Mouse (Mus musculus): ENCODE data around the gene Paox. TPM values are rescaled to one million over a fixed set of nuclear protein-coding genes. Genes with fewer than 3 reads are reported as not detected.

Gene Paox
- polyA plus RNA-seq, 1 experiment, result 2.9 TPM

GRCm38 (mm10) chr7:140092924-140093528, 22.6 kb upstream of the Paox start, which contains the start of gene Prap1:
TSS of gene Prap1 (plus strand) at chr7:140093395.
- H3K27me3 ChIP-seq (replicated peaks), result peaks cover 30% of the 10 kb centered on the region
- H3K4me3 ChIP-seq (replicated peaks), result no peak within 1 kb of the TSS
- H3K9me3 ChIP-seq, result peaks cover 7% of the 10 kb centered on the region
- TF ChIP-seq FLI1 (IDR thresholded peaks at IDR 0.05; ENCODE audit: low read length) (no peak), GATA1 (IDR thresholded peaks at IDR 0.05; ENCODE audit: borderline replicate concordance, low read length) (no peak)
- H3K4me1 ChIP-seq, result peaks cover 25% of the 10 kb centered on the region
- no peaks in the 10 kb centered on the region for H3K36me3 ChIP-seq (replicated peaks; ENCODE audit: low read length)

DNA sequence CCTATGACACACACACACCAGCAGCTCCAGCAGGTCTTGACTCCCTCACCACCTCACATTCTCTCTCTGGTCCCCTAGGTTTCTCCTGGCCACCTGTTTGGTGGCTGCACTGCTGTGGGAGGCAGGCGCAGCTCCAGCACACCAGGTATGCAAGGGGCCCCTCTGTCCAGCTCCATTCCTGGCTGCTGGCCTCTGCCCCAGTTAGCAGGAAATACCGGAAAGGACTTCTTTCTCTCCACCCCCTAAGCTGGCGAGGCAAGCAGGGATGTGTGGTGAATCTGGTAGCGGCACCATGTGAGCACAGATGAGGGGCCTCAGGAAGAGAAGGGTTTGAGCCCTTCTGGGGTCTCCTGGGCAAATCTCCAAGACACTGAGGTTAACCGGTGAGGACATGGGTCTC, 20.6 kb upstream of the Paox start:
- no peak; the same call in 1 of the 2 replicates for TF ChIP-seq FLI1 (IDR thresholded peaks at IDR 0.05; ENCODE audit: low read length)
- no peak for TF ChIP-seq GATA1 (IDR thresholded peaks at IDR 0.05; ENCODE audit: borderline replicate concordance, low read length)
- no peak overlapping the region for H3K4me3 ChIP-seq (replicated peaks)
- peaks cover 27% of the 10 kb centered on the region for H3K27me3 ChIP-seq (replicated peaks)
- H3K36me3 ChIP-seq (replicated peaks; ENCODE audit: low read length), result peaks cover 7% of the 10 kb centered on the region
- H3K9me3 ChIP-seq, result peaks cover 7% of the 10 kb centered on the region
- peaks cover 41% of the 10 kb centered on the region for H3K4me1 ChIP-seq

GRCm38 (mm10) chr7:140095556-140095955, 20.0 kb upstream of the Paox start:
- peaks cover 7% of the 10 kb centered on the region for H3K9me3 ChIP-seq
- peaks cover 41% of the 10 kb centered on the region for H3K4me1 ChIP-seq
- peaks cover 7% of the 10 kb centered on the region for H3K36me3 ChIP-seq (replicated peaks; ENCODE audit: low read length)
- TF ChIP-seq FLI1 (IDR thresholded peaks at IDR 0.05; ENCODE audit: low read length) (no peak), GATA1 (IDR thresholded peaks at IDR 0.05; ENCODE audit: borderline replicate concordance, low read length) (no peak)
- peaks cover 25% of the 10 kb centered on the region for H3K27me3 ChIP-seq (replicated peaks)
- no peak overlapping the region for H3K4me3 ChIP-seq (replicated peaks)

DNA sequence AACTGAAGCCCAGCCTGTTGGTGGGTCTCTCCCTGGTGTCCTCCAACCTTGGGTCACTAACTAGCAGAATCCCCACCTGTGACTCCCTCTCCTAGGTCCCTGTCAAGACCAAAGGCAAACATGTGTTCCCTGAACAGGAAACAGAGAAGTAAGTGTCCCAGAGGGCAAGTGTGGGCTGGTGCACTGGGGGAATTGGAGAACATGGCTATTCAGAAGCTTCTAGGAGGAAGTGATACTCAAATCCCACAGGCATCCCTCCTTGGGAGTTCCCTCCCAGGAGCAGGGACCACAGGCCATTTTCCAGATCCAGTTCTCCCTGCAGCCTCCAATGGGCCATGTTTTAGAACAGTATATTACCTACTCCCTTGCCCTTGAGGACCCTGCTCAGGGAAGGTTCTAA, 19.5 kb upstream of the Paox start:
- Histone ChIP-seq H3K27me3 (replicated peaks) (peaks cover 25% of the 10 kb centered on the region), H3K36me3 (replicated peaks; ENCODE audit: low read length) (peaks cover 11% of the 10 kb centered on the region), H3K4me1 (peaks cover 43% of the 10 kb centered on the region), H3K9me3 (peaks cover 7% of the 10 kb centered on the region), H3K4me3 (replicated peaks) (no peak overlapping the region)
- TF ChIP-seq GATA1 (IDR thresholded peaks at IDR 0.05; ENCODE audit: borderline replicate concordance, low read length), result no peak
- TF ChIP-seq FLI1 (IDR thresholded peaks at IDR 0.05; ENCODE audit: low read length), result no peak

DNA sequence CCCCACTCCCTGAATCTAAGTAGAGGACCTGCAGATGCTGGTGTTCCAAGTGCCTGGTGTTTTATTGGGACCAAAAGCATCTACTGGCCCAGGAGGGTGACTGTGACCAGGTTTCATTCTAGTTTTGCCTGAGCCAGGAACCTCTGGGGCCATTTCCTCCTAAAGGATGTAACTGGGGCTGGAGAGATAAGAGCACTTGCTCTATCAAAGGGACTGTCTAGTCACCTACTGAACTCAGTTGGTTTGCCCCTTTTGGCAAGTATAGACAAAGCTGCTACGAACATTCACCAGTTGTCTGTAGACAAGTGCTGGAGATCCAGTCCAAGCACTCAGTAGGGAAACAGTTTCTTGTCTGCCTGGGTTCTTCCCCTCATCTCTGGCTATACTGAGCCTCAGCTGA, 17.1 kb upstream of the Paox start:
- TF ChIP-seq GATA1 (IDR thresholded peaks at IDR 0.05; ENCODE audit: borderline replicate concordance, low read length) (no peak), FLI1 (IDR thresholded peaks at IDR 0.05; ENCODE audit: low read length) (no peak)
- Histone ChIP-seq H3K4me1 (peaks cover 65% of the 10 kb centered on the region), H3K36me3 (replicated peaks; ENCODE audit: low read length) (peaks cover 12% of the 10 kb centered on the region), H3K9me3 (no peaks in the 10 kb centered on the region), H3K4me3 (replicated peaks) (peak overlapping the region; percentile 38), H3K27me3 (replicated peaks) (peaks cover 23% of the 10 kb centered on the region)

- Histone ChIP-seq H3K9me3 (no peaks in the 10 kb centered on the region), H3K4me1 (peaks cover 58% of the 10 kb centered on the region), H3K27me3 (replicated peaks) (peaks cover 6% of the 10 kb centered on the region), H3K4me3 (replicated peaks) (peak overlapping the region; percentile 12), H3K36me3 (replicated peaks; ENCODE audit: low read length) (peaks cover 33% of the 10 kb centered on the region)
- TF ChIP-seq FLI1 (IDR thresholded peaks at IDR 0.05; ENCODE audit: low read length) (no peak), GATA1 (IDR thresholded peaks at IDR 0.05; ENCODE audit: borderline replicate concordance, low read length) (no peak)
Observed at GRCm38 (mm10) chr7:140101498-140101897, 14.1 kb upstream of the Paox start.

DNA sequence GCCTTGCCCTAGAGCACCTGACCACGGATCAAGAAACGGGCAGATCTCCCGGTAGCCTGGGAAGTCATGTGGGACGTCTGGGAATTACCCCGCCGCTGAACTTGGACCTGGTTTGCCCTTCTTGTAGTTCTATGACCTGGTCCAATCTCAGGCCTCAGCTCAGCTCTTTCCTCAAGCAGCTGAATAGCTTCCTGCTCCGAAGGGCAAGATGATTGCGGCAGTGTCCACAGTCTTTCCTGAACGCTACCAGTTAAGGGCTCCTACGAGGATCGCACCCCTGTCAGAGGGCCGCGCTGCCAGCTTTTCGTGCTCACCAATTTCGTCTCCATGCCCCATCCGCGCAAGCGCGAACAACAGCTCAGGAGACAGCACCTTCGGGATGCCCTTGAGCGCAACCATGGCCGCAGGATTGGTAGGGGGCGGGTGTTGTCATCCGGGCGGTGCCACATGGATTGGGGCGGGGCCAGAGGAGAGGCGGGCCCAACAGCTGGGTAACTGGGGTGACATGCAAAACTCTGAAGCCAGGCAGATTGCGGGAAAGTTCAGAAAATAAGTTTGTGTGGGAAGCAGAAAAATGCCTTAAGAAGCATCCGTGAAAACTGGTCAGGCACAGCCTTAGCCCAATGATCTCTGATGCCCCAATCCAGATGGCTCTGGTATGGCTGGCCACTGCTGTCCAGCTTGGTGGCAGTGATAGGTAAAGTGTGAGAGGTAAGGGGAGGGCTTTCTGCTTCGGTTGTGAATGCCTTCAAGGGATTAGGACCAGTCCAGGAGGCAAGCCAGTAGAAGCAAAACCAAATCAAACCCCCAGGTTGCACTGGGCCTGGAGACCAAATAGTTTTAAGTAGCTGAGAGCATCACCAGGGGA, 13.4 kb upstream of the Paox start, which contains the start of gene Fuom:
TSS of gene Fuom (minus strand) at position 449 of the 868 bp plus-strand sequence.
- TF ChIP-seq FLI1 (IDR thresholded peaks at IDR 0.05; ENCODE audit: low read length) (no peak), GATA1 (IDR thresholded peaks at IDR 0.05; ENCODE audit: borderline replicate concordance, low read length) (no peak)
- H3K27me3 ChIP-seq (replicated peaks), result peaks cover 3% of the 10 kb centered on the region

GRCm38 (mm10) chr7:140104009-140104408, 11.6 kb upstream of the Paox start:
- H3K4me3 ChIP-seq (replicated peaks), result no peak overlapping the region
- no peaks in the 10 kb centered on the region for H3K9me3 ChIP-seq
- H3K4me1 ChIP-seq, result peaks cover 36% of the 10 kb centered on the region
- no peak for TF ChIP-seq FLI1 (IDR thresholded peaks at IDR 0.05; ENCODE audit: low read length)
- no peak for TF ChIP-seq GATA1 (IDR thresholded peaks at IDR 0.05; ENCODE audit: borderline replicate concordance, low read length)
- peaks cover 57% of the 10 kb centered on the region for H3K36me3 ChIP-seq (replicated peaks; ENCODE audit: low read length)
- no peaks in the 10 kb centered on the region for H3K27me3 ChIP-seq (replicated peaks)

More for the DNA sequence above, 13.4 kb upstream of the Paox start, which contains the start of gene Fuom:
- Histone ChIP-seq H3K36me3 (replicated peaks; ENCODE audit: low read length) (peaks cover 39% of the 10 kb centered on the region), H3K4me1 (peaks cover 54% of the 10 kb centered on the region), H3K9me3 (no peaks in the 10 kb centered on the region), H3K4me3 (replicated peaks) (peak within 1 kb of the TSS; percentile 91)

DNA sequence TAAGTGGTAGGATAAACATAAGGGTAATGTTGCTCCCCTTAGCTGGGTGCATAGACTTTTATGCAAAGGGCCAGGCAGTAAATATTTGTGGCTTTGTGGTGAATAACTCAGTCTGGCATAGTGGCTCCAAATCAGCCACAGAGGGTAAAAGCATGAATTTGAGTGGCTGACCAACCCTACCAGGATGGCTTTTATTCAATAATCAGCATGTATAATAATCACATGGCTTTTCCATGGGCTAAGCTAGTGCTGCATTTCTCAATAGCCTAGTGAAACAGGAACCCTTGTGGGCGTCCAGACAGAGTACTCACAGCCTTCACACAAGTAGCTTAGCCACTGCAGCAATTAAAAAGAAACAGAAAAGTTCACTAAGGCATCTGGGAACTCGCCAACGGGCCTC, 3.7 kb upstream of the Paox start:
- TF ChIP-seq GATA1 (IDR thresholded peaks at IDR 0.05; ENCODE audit: borderline replicate concordance, low read length) (no peak), FLI1 (IDR thresholded peaks at IDR 0.05; ENCODE audit: low read length) (no peak)
- Histone ChIP-seq H3K27me3 (replicated peaks) (no peaks in the 10 kb centered on the region), H3K36me3 (replicated peaks; ENCODE audit: low read length) (peaks cover 60% of the 10 kb centered on the region), H3K4me3 (replicated peaks) (no peak overlapping the region), H3K9me3 (no peaks in the 10 kb centered on the region), H3K4me1 (peaks cover 24% of the 10 kb centered on the region)

Data from megakaryocyte, embryonic 14.5 days (primary cell).